Mouse (Mus musculus) erythroid progenitor cell, adult 5-6 weeks (primary cell): ENCODE results near the gene Pknox1. TPM values are rescaled to one million over a fixed set of nuclear protein-coding genes. Genes with fewer than 3 reads are reported as not detected.
"Not testable (repeated sequence)": the region's sequence is repeated elsewhere in the genome, so short reads cannot be mapped to it uniquely, and the experiment has no call there.

Source experiments
- ATAC-seq: replicated peaks from 2 replicates; pipeline ENCODE4 v1.8.0; 2016; ENCODE audit warnings: moderate number of reproducible peaks, mild to moderate bottlenecking, moderate TSS enrichment, inconsistent platforms; ENCODE audit not compliant: poor library complexity, low FRiP score, severe bottlenecking
- total RNA-seq, 2 experiments: library from RNA; stranded (forward) in 1 of 2; stranded (reverse) in 1 of 2; fragments of 150-400 nt in 1 of 2; fragments of 186-747, 209-891 nt in 1 of 2; gene quantifications; 2 replicates each; pipeline versions ENCODE4 v1.2.3 to v1.2.4; 2015 to 2017; ENCODE audit warnings: low replicate concordance in 2 of 2

The Pknox1 gene
- 21.4 and 24.1 TPM in 2 replicates for total RNA-seq (2015; ENCODE audit: low replicate concordance)
- 26.2 and 33.1 TPM in 2 replicates for total RNA-seq (2017; ENCODE audit: low replicate concordance)

GRCm38 (mm10) chr17:31564015-31564857 is at the start of gene Pknox1:
TSS of gene Pknox1 (plus strand) at chr17:31564734.
- peak; percentile 91 for ATAC-seq

GRCm38 (mm10) chr17:31519344-31519945 is 45.1 kb upstream of the Pknox1 start:
- peak; percentile 66 for ATAC-seq

GRCm38 (mm10) chr17:31519946-31520838 is 44.3 kb upstream of the Pknox1 start, which contains the start of the genes Wdr4 and Ndufv3:
TSS of gene Wdr4 (minus strand) at chr17:31519980.
TSS of gene Ndufv3 (plus strand) at chr17:31520115.
- ATAC-seq, result peak; percentile 98

GRCm38 (mm10) chr17:31520895-31521294 is 43.6 kb upstream of the Pknox1 start:
- no peak for ATAC-seq

- ATAC-seq, result no peak
These were observed 42.6 kb upstream of the Pknox1 start for GRCm38 (mm10) chr17:31521948-31522347.

GRCm38 (mm10) chr17:31525114-31525513 is 39.4 kb upstream of the Pknox1 start:
- ATAC-seq, result no peak

- ATAC-seq, result no peak
These were observed 38.7 kb upstream of the Pknox1 start for GRCm38 (mm10) chr17:31525816-31526215.

GRCm38 (mm10) chr17:31529314-31529713 is 35.2 kb upstream of the Pknox1 start:
- no peak for ATAC-seq

- no peak for ATAC-seq
These were observed 32.9 kb upstream of the Pknox1 start for GRCm38 (mm10) chr17:31531441-31532158.

GRCm38 (mm10) chr17:31532331-31532730 is 32.2 kb upstream of the Pknox1 start:
- ATAC-seq, result not testable (repeated sequence)

GRCm38 (mm10) chr17:31535358-31535757 is 29.2 kb upstream of the Pknox1 start:
- no peak for ATAC-seq

- ATAC-seq, result no peak
These were observed 28.5 kb upstream of the Pknox1 start for GRCm38 (mm10) chr17:31535871-31536629.

- no peak for ATAC-seq
These were observed 24.4 kb upstream of the Pknox1 start for GRCm38 (mm10) chr17:31540101-31540500.

GRCm38 (mm10) chr17:31540809-31541459 is 23.6 kb upstream of the Pknox1 start:
- no peak for ATAC-seq

- ATAC-seq, result no peak
These were observed 23.1 kb upstream of the Pknox1 start for GRCm38 (mm10) chr17:31541460-31541831.

- ATAC-seq, result no peak
These were observed 21.0 kb upstream of the Pknox1 start for GRCm38 (mm10) chr17:31543574-31543973.

GRCm38 (mm10) chr17:31546444-31547196 is 17.9 kb upstream of the Pknox1 start:
- no peak for ATAC-seq
